Mouse (Mus musculus): ENCODE measurements around the gene Grin1. TPM values are rescaled to one million over a fixed set of nuclear protein-coding genes. Genes with fewer than 3 reads are reported as not detected.

Gene Grin1
- polyA plus RNA-seq, 2 experiments = 0.02 to 0.06 TPM

GRCm38 (mm10) chr2:25285551-25285950 is 33.4 kb downstream of the Grin1 start:
- Histone ChIP-seq H3K4me1 (replicated peaks; ENCODE audit: control insufficient read depth in 2 of 2, insufficient read depth in 2 of 2, low read length in 1 of 2) (peaks cover 0 to 7% of the 10 kb centered on the region in 2 experiments; a peak in 1 of 4 replicates), H3K4me2 (ENCODE audit: low read depth) (no peak overlapping the region), H3K27ac (no peak overlapping the region), H3K9ac (replicated peaks) (no peak overlapping the region), H3K27me3 (ENCODE audit: control insufficient read depth, insufficient read depth, low read length) (peaks cover 23% of the 10 kb centered on the region), H3K9me3 (ENCODE audit: control insufficient read depth, low read length) (no peaks in the 10 kb centered on the region), H3K4me3 (ENCODE audit: insufficient read depth in 1 of 2, low read depth in 2 of 2, low read length in 2 of 2) (no peak overlapping the region), H3K36me3 (replicated peaks; ENCODE audit: control insufficient read depth, insufficient read depth, low read depth) (peaks cover 5% of the 10 kb centered on the region)
- DNase-seq (ENCODE audit: low read depth in 3 of 3, low spot score in 3 of 3) (no peak), ATAC-seq (ENCODE audit: insufficient read depth) (no peak)
- no peak for TF ChIP-seq CTCF (IDR thresholded peaks at IDR 0.05; ENCODE audit: low read depth)
- no peak for TF ChIP-seq EP300 (IDR thresholded peaks at IDR 0.05; ENCODE audit: low read depth)
- WGBS (ENCODE audit: insufficient replicate concordance) = 73% methylated on average over 2 of the region's 2 CpGs

DNA sequence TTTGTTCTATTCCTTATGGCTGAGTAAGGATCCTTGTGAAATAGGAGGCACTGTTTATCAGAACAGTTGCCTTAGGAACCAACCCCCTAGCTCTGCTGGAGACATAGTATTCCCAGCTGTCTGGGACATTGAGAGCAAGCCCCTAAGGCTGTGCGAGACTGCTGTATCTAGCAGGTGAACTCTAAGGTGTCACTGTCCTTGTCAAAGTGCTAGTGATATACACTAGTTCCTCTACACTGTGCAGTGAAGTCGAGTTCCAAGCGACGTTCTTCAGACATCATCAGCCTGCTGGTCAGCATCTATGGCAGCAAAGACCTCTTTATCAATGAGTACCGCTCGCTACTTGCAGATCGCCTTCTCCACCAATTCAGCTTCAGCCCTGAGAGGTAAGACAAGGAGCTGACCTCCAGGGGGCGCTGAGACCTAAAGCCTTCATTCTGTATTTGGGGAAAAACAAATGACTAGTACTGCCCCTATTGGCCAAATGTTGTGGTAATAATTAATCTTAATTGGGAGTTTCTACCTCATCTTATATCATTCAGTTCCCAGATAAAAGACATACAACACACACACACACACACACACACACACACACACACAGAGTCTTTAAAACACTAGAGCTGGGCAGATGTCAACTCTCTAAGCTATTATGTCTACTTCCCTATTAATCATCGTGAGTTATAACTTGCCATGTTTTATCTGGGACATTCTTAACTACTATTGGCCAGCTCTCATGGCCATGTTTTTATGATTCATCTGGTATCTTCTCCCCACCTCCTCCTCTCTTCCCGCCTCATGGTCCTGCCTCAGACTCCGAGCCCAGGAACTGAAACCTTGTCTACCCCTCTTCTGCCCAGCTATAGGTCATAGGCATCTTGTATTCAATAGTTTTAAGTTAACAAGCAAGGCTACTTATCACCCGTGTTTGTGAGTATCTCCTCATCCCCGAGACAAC is 39.8 kb downstream of the Grin1 start:
- WGBS (ENCODE audit: insufficient replicate concordance) = 53% methylated on average over 13 of the region's 13 CpGs
- H3K4me2 ChIP-seq (ENCODE audit: low read depth) = no peak overlapping the region
- no peaks in the 10 kb centered on the region for H3K9me3 ChIP-seq (ENCODE audit: control insufficient read depth, low read length)
- ATAC-seq (ENCODE audit: insufficient read depth) (no peak), DNase-seq (ENCODE audit: low read depth in 3 of 3, low spot score in 3 of 3) (peak; percentile 68 to 73 (median 70))
- H3K27me3 ChIP-seq (ENCODE audit: control insufficient read depth, insufficient read depth, low read length) = no peaks in the 10 kb centered on the region
- H3K9ac ChIP-seq (replicated peaks) = no peak overlapping the region
- no peak overlapping the region for H3K4me3 ChIP-seq (ENCODE audit: insufficient read depth in 1 of 2, low read depth in 2 of 2, low read length in 2 of 2)
- H3K27ac ChIP-seq = no peak overlapping the region
- TF ChIP-seq CTCF (IDR thresholded peaks at IDR 0.05; ENCODE audit: low read depth) (peak; percentile 91), EP300 (IDR thresholded peaks at IDR 0.05; ENCODE audit: low read depth) (no peak)
- H3K36me3 ChIP-seq (replicated peaks; ENCODE audit: control insufficient read depth, insufficient read depth, low read depth) = peaks cover 41% of the 10 kb centered on the region
- H3K4me1 ChIP-seq (replicated peaks; ENCODE audit: control insufficient read depth in 2 of 2, insufficient read depth in 2 of 2, low read length in 1 of 2) = no peaks in the 10 kb centered on the region

DNA sequence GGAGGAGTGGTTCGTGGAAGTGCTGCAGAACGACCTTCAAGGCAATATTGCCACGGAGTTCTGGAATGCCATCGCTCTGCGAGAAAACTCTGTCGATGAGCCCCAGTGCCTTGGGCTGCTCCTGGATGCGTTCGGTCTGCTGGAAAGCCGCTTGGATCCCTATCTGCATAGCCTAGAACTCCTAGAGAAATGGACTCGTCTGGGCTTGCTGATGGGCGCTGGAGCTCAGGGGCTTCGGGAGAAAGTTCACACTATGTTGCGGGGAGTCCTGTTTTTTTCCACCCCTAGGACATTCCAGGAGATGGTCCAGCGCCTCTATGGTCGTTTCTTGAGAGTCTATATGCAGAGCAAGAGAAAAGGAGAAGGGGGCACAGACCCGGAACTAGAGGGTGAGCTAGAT is 46.0 kb downstream of the Grin1 start:
- Histone ChIP-seq H3K9ac (replicated peaks) (peak overlapping the region; percentile 94), H3K36me3 (replicated peaks; ENCODE audit: control insufficient read depth, insufficient read depth, low read depth) (peaks cover 38% of the 10 kb centered on the region), H3K27ac (peak overlapping the region; percentile 36; the same call in 1 of the 2 replicates), H3K27me3 (ENCODE audit: control insufficient read depth, insufficient read depth, low read length) (no peaks in the 10 kb centered on the region), H3K9me3 (ENCODE audit: control insufficient read depth, low read length) (no peaks in the 10 kb centered on the region), H3K4me3 (ENCODE audit: insufficient read depth in 1 of 2, low read depth in 2 of 2, low read length in 2 of 2) (peak overlapping the region; percentile 79 to 88), H3K4me2 (ENCODE audit: low read depth) (peak overlapping the region; percentile 86), H3K4me1 (replicated peaks; ENCODE audit: control insufficient read depth in 2 of 2, insufficient read depth in 2 of 2, low read length in 1 of 2) (peaks cover 5 to 12% of the 10 kb centered on the region in 2 experiments)
- TF ChIP-seq EP300 (IDR thresholded peaks at IDR 0.05; ENCODE audit: low read depth) (no peak), CTCF (IDR thresholded peaks at IDR 0.05; ENCODE audit: low read depth) (no peak)
- no peak for ATAC-seq (ENCODE audit: insufficient read depth)
- 34% methylated on average over 16 of the region's 16 CpGs for WGBS (ENCODE audit: insufficient replicate concordance)
- no peak for DNase-seq (ENCODE audit: low read depth in 3 of 3, low spot score in 3 of 3)

- under 1% methylated on average over 29 of the region's 29 CpGs for WGBS (ENCODE audit: insufficient replicate concordance)
- TF ChIP-seq CTCF (IDR thresholded peaks at IDR 0.05; ENCODE audit: low read depth) (no peak), EP300 (IDR thresholded peaks at IDR 0.05; ENCODE audit: low read depth) (no peak)
- peak; percentile 44 for ATAC-seq (ENCODE audit: insufficient read depth)
- DNase-seq (ENCODE audit: low read depth in 3 of 3, low spot score in 3 of 3) = no peak
- Histone ChIP-seq H3K9me3 (ENCODE audit: control insufficient read depth, low read length) (no peaks in the 10 kb centered on the region), H3K4me1 (replicated peaks; ENCODE audit: control insufficient read depth in 2 of 2, insufficient read depth in 2 of 2, low read length in 1 of 2) (peaks cover 5 to 13% of the 10 kb centered on the region in 2 experiments), H3K9ac (replicated peaks) (peak overlapping the region; percentile 94), H3K4me3 (ENCODE audit: insufficient read depth in 1 of 2, low read depth in 2 of 2, low read length in 2 of 2) (peak overlapping the region; percentile 79 to 88), H3K4me2 (ENCODE audit: low read depth) (peak overlapping the region; percentile 86), H3K27ac (peak overlapping the region; percentile 36), H3K36me3 (replicated peaks; ENCODE audit: control insufficient read depth, insufficient read depth, low read depth) (peaks cover 33% of the 10 kb centered on the region), H3K27me3 (ENCODE audit: control insufficient read depth, insufficient read depth, low read length) (no peaks in the 10 kb centered on the region)
Observed at GRCm38 (mm10) chr2:25272515-25272914, 46.5 kb downstream of the Grin1 start.

DNA sequence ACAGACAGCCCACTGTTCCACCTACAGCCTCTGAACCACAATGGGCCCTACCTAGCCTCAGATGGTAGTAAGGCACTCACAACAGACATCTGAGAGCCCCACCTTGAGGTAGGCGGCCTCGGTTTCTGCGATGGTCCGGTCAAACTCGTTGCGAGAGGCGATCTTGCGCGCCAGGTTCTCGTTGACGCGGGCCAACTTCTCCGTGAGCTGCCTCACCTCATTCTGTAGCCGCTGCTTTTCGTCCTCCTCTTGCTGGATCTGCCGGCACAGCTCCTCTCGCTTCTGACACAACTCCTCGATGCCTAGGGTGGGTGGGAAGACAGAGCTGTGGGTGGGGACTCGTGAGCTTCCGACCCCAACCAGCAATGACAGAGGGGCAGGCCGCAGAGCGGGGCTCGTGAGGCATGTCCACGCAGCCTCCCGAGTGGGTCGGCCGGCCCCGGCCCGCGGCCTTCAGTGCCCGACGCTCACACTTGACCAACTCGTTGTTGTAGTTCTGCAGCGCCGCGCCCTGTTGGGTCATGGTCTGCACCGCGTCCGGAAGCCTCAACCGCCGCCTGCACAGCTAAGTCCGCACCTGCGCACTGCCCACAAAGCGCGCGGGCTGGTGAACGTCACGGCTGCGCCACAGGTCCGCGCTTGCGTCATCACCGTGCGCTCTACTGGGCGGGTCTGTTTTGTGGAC is 47.0 kb downstream of the Grin1 start, which contains the start of the genes Ssna1 and Anapc2:
Ssna1 (minus strand) TSS at position 612 of the 685 bp plus-strand sequence.
Anapc2 (plus strand) TSS at position 652 of the 685 bp plus-strand sequence.
- Histone ChIP-seq H3K4me1 (replicated peaks; ENCODE audit: control insufficient read depth in 2 of 2, insufficient read depth in 2 of 2, low read length in 1 of 2) (peaks cover 7 to 19% of the 10 kb centered on the region in 2 experiments), H3K9me3 (ENCODE audit: control insufficient read depth, low read length) (no peaks in the 10 kb centered on the region), H3K27ac (peak within 1 kb of the TSS; percentile 70), H3K4me3 (ENCODE audit: insufficient read depth in 1 of 2, low read depth in 2 of 2, low read length in 2 of 2) (peak within 1 kb of the TSS; percentile 88 to 97), H3K36me3 (replicated peaks; ENCODE audit: control insufficient read depth, insufficient read depth, low read depth) (peaks cover 32% of the 10 kb centered on the region), H3K4me2 (ENCODE audit: low read depth) (peak within 1 kb of the TSS; percentile 86), H3K27me3 (ENCODE audit: control insufficient read depth, insufficient read depth, low read length) (no peaks in the 10 kb centered on the region), H3K9ac (replicated peaks) (peak within 1 kb of the TSS; percentile 94)
- under 1% methylated on average over 55 of the region's 55 CpGs for WGBS (ENCODE audit: insufficient replicate concordance)
- ATAC-seq (ENCODE audit: insufficient read depth) (peak; percentile 92), DNase-seq (ENCODE audit: low read depth in 3 of 3, low spot score in 3 of 3) (peak; percentile 94 to 96 (median 95))
- TF ChIP-seq CTCF (IDR thresholded peaks at IDR 0.05; ENCODE audit: low read depth) (peak; percentile 57), EP300 (IDR thresholded peaks at IDR 0.05; ENCODE audit: low read depth) (no peak)

Measured in liver, embryonic 14.5 days (tissue).